Mouse (Mus musculus) cerebellum, adult 11 months (tissue): Measurements from ENCODE around the gene Rnase4.

Experiments
- DNase-seq: peaks from one replicate; pipeline ENCODE4 v3.0.0; 2022

Gene Rnase4

GRCm38 (mm10) chr14:51088970-51089673, 1.8 kb upstream of the Rnase4 start:
- peak; percentile 97 for DNase-seq

DNA sequence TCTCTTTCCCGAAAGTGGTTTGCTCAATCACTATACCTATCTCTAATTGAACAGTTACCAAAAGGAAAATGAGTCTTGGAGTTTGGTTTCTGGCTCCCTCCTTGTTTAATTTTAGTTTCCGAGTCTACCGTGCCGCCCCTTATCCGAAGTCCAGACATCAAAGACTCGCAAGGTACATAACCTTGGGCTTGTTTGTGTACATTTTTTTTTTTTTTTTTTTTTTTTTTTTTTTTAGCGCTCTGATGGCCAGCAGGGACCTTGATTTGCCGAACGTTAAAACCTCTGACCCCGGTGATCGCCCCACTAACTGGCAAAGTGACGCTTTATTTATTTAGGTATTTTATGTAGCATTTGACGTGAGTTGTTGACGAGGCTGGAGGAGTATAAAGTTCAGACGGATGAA, 1.2 kb upstream of the Rnase4 start:
- no peak for DNase-seq

DNA sequence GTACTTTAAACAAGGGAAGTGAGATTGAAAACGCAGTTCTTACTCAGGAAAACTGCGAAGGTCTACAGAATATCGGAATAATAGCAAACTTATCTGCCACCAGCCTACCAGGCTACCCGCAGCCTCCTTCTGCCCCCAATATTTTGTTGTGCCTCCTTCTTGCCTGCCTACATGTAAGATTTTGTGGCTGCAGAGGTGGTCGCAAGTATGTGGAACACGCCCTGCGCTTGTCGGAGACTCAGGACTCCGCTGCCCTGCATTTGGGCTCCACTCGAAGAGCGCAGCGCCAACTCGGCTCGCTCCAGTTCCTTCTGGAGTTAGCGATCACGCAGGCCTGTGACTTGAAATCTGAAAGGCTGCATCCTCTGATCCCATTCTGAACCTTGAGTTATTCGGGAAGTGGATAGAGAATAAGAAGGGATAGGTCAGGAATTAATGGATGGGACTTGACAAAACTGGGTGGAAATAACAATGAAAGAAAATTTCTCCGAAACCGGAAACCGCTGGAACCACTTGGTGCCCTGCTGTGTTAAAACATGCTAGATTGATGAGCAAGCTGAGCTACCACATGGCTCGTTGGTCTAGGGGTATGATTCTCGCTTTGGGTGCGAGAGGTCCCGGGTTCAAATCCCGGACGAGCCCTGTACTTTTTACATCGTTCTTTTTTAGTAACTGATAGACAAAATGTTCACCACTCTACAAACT, 648 bp upstream of the Rnase4 start:
- peak; percentile 80 for DNase-seq

DNA sequence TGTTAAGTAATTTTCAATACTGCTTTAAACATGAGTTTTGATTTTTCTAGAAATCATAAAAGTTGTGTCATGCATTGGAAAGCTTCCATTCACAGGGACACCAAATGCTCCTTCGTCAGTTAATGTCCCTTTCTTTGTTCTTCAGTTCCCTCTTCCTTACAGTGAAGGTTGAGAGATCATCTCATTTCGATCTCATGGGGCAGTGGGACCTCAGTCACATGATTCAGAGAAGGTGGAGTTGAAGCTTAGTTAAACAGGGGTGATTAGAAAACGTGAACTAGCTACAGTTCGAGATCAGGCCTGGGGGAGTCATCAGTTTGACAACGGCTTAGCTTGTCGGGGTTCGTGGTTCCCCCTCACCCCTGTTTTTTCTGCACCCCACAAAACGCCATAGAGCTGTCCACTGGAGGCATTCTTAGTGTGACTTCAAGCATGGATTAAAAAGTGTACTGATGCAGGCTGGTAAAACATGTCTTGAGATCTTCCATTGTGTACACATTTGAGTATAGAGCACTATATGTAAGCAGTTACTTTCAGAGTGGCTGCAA, 1.3 kb downstream of the Rnase4 start:
- DNase-seq = no peak

- DNase-seq = no peak
Observed at GRCm38 (mm10) chr14:51093496-51093895, 2.6 kb downstream of the Rnase4 start.

DNA sequence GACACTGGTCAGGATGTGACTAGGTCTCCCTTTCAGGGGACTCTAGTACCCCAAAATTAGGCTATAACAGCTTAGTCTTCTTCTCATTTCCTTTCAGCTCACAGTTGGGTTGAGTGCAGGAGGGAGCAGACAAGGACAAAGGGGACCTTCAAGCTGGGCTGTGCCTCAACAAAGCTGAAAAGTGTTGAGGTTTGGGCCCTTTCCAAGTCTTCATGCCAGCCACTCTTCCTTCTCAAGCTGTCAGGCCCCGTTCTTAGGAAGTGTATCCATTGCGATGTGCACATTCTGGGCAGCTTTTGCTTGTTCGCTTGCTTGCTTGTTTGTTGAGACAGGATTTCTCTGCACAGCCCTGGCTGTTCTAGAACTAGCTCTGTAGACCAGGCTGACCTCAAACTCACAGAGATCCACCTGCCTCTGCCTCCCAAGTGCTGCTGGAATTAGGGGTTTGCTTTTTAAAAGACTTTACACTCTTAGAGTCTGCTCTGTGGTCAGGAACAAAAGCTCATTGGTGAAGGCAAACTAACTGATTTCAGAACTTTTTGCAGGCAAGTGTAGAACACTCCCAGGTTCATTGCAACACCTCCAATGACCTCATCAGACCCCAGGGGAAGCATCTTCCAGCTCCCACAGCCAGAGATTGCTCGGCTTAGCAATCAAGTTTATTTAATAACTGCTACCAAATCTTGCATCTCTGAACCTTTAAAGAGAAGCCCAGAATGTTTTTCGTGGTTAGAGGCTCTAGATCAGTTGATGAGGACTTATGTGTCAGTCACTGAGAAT, 3.4 kb downstream of the Rnase4 start:
- DNase-seq = no peak

DNA sequence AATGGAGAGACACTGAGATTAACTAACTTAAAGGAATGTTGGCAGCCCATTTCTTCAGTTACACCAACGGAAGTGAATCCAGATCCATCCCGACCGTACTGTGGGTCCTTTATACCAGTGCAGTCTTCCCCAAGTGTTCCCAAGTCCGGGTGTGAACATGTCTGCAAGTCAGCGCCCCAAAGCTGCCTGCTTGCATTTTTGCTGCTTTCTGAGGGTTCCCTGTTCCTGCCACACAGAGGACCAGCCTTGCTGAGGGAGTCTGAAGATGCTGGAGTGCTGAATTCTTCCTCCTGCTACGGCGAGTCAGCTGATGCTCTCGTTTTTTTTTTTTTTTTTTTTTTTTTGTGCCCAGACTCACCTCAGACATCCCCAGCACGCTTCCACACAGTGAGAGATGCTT, 4.0 kb downstream of the Rnase4 start:
- no peak for DNase-seq

DNA sequence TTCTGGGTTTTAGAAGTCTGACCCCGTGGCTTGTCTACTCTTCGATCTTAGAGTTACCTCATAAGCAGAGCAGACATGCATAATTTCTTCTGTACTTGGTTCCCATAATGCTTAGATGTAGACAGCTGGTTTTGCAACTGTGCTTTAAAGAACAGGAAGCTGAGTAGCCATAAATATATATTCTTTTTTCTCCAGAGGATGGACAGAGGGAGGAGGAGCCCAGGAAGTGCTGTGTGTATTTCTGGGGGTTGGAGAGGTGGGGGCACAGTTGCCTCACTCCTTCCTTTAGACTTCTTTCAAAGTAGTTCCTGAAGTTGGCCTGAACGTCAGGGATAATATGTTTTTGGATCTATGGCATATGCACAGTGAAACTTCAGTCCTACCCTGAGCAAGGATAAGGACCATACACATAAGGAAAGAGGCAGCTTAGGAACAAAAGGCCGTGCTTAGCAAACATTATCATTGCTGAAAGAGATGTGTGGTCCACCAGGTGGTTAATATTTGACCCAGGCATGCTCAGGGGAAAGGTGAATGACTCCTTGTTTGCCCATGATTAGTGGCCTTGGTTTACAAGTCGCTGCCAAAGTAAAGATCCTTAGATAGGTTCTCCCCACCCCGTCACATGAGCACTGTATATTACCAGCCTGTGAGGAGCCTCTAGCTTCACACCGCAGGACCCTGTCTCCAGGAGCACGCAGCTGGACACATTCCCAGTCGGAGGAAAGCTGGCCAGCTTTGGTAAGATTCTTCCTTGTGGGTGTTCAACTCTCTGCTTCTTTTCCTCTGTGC, 5.1 kb downstream of the Rnase4 start:
- no peak for DNase-seq

DNA sequence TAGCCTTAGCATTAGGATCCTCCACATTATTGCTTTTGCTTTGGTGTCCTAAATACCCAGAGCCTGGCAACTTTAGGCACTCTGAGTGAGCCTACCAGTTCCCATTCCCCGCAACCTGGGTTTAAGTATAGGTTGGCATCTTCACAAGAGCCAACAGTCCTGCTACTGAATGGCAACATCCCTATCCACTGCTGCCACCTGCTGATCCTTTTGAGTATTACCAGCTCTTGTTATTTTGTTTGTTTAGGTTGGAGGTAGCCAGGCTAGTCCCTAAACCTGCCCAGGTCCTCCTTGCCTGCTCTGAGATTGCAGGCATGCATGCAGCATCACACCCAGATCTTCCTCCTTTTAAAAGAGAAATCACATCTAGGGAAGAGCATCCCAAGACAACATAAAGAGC, 7.4 kb downstream of the Rnase4 start:
- peak; percentile 71 for DNase-seq

DNA sequence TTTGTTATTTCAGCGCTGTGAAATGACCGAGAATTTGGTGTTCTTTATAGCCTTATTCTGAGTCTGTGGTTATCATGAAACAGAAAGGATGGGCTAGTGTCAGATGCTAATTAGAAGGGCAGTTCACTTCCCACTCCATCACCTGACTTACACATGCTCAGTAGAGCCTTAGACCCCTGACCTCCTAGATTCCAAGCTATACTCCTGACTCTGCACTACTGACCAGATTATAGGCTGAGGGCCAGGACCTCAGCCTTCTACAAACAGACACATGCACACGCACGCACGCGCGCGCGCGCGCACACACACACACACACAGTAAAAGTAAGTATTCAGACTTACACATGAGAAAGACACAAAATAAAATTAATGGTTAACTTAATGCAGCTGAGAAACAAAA, 8.0 kb downstream of the Rnase4 start:
- DNase-seq = no peak

- no peak for DNase-seq
Observed at GRCm38 (mm10) chr14:51101284-51101683, 10.4 kb downstream of the Rnase4 start.

DNA sequence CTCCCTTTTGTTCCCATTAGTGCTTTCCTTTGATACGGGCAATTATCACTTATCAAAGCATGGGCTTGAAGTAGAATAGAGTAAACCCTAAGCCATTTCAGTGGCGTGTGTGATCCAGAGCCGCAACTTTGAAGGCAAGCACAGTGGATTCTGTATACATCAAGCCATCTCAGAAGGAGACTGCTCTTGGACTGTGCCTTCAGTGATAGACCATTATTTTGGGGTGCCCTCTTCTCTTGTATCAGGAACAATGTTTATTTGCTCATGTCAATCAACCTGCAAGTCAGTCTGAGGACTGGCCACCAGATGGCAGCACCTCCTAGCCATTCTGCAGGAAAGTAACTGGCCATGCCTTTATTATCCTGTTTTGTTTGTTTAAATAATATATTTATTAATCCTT, 12.3 kb downstream of the Rnase4 start:
- peak; percentile 42 for DNase-seq

DNA sequence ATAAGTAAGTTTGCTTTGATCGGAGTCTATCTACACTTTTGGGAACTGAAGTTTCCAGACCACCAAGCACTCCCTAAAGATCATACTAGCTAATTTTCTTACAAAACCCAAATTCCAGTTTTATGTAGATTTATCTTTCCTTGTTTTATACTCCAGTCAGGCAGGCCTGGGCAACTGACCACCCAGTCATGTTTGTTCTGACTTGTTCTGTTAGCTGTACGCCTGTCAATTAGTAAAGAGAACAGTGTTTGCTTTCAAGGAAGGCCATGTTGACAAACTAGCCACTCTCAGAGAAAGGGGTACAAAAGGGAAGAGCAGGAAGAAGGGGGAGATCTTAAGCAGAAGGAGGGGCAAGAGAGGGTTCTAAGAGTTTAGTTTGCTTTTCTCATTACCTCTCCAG, 13.5 kb downstream of the Rnase4 start:
- no peak for DNase-seq

- DNase-seq = no peak
Observed at GRCm38 (mm10) chr14:51106449-51106967, 15.6 kb downstream of the Rnase4 start.

DNA sequence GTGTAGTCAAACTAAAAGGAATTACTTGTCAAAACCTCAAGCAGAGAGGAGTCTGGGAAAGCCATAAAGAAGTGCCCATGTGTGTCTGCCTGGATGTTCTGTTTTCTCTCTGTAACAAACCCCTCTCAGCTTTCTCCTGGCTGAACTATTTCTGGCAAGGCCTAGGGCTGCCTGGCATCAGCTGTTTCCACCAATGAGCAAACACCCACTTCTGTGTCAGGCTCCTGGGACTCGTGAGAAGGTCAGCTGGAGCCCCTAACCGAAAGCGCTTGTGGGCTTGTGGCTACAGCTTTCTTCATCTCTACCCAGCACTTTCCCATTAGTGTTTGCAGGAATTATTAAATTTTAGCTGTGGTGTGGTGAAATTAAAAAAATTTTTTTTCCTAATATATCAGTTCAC, 21.1 kb downstream of the Rnase4 start:
- no peak for DNase-seq

- DNase-seq = no peak
Observed at GRCm38 (mm10) chr14:51113476-51113875, 22.6 kb downstream of the Rnase4 start.

GRCm38 (mm10) chr14:51113916-51114560, 23.2 kb downstream of the Rnase4 start, which contains the start of gene Eddm3b:
Eddm3b (plus strand) TSS chr14:51114426.
- no peak for DNase-seq

GRCm38 (mm10) chr14:51125684-51126083, 34.8 kb downstream of the Rnase4 start:
- DNase-seq = no peak

GRCm38 (mm10) chr14:51127648-51128258, 36.9 kb downstream of the Rnase4 start:
- no peak for DNase-seq

GRCm38 (mm10) chr14:51128775-51129623, 38.1 kb downstream of the Rnase4 start:
- DNase-seq = no peak

- DNase-seq = no peak
Observed at GRCm38 (mm10) chr14:51129624-51129975, 38.7 kb downstream of the Rnase4 start.
